ENCODE assay signal across 26 mouse cellular contexts in genomic region chr13:98669296-98669695, GRCm38 (mm10). TPM values are rescaled to one million over a fixed set of nuclear protein-coding genes. Genes with fewer than 3 reads are reported as not detected.
DNase-seq lines count a peak whose midpoint lies in the region; ATAC-seq and TF ChIP-seq lines count a peak whose summit lies in the region.
"Had no signal": no experiment of that assay in that cellular context is flagged by ENCODE, and none has a peak within 500 bp of the region (broad histone marks: within the 10 kb centered on the region; RNA-seq: fewer than 3 reads in every experiment).

No protein-coding gene starts in this region.

- no peaks in the 10 kb centered on the region for H3K4me1 ChIP-seq in forebrain, embryonic 11.5 days (replicated peaks; ENCODE audit: control insufficient read depth, insufficient read depth, low read length)
- H3K4me1 ChIP-seq in forebrain, postnatal 0 days (ENCODE audit: insufficient read depth): no peaks in the 10 kb centered on the region
- H3K4me1 ChIP-seq in heart, embryonic 10.5 days: peaks cover 14% of the 10 kb centered on the region
- 0 out of 2 replicates have a peak, but pooled peaks cover 8% of the 10 kb centered on the region for H3K4me1 ChIP-seq in heart, embryonic 12.5 days (replicated peaks)
- 0 out of 2 replicates have a peak, but pooled peaks cover 3% of the 10 kb centered on the region for H3K4me1 ChIP-seq in intestine, embryonic 14.5 days (replicated peaks; ENCODE audit: control insufficient read depth, insufficient read depth, low read length)
- no peaks in the 10 kb centered on the region for H3K4me1 ChIP-seq in intestine, embryonic 15.5 days (replicated peaks)

- no peaks in the 10 kb centered on the region for H3K9me3 ChIP-seq in forebrain, embryonic 11.5 days (ENCODE audit: control insufficient read depth, low read length)
- no peaks in the 10 kb centered on the region for H3K9me3 ChIP-seq in forebrain, postnatal 0 days (ENCODE audit: low read length)
- H3K9me3 ChIP-seq in heart, embryonic 10.5 days: no peaks in the 10 kb centered on the region
- H3K9me3 ChIP-seq in heart, embryonic 12.5 days (replicated peaks): 0 out of 2 replicates have a peak, but pooled peaks cover 3% of the 10 kb centered on the region
- H3K9me3 ChIP-seq in intestine, embryonic 14.5 days (ENCODE audit: control insufficient read depth, low read length): no peaks in the 10 kb centered on the region
- no peaks in the 10 kb centered on the region for H3K9me3 ChIP-seq in intestine, embryonic 15.5 days
- H3K9me3 ChIP-seq: G1E had no signal

- ATAC-seq in forebrain, embryonic 11.5 days (replicated peaks; ENCODE audit: low FRiP score): no peak
- ATAC-seq in forebrain, postnatal 0 days: no peak
- no peak for ATAC-seq in heart, embryonic 12.5 days (ENCODE audit: insufficient number of reproducible peaks, low FRiP score)
- no peak for ATAC-seq in intestine, embryonic 14.5 days (replicated peaks; ENCODE audit: low FRiP score, low TSS enrichment, low read depth)
- no peak for ATAC-seq in intestine, embryonic 15.5 days
- ATAC-seq: activated CD4-positive, CD25-positive, alpha-beta regulatory T cell, adult 4 months; CD4-positive, CD25-positive, alpha-beta regulatory T cell, adult 4 months; Patski had no signal

- H3K4me2 ChIP-seq in forebrain, embryonic 11.5 days (ENCODE audit: low read depth, low read length, severe bottlenecking): no peak overlapping the region
- H3K4me2 ChIP-seq in forebrain, postnatal 0 days (ENCODE audit: low read depth): no peak overlapping the region
- no peak overlapping the region for H3K4me2 ChIP-seq in heart, embryonic 12.5 days
- no peak overlapping the region for H3K4me2 ChIP-seq in intestine, embryonic 14.5 days (ENCODE audit: low read length)
- no peak overlapping the region for H3K4me2 ChIP-seq in intestine, embryonic 15.5 days (replicated peaks)

- H3K4me3 ChIP-seq in forebrain, embryonic 11.5 days (ENCODE audit: low read depth, low read length): no peak overlapping the region
- no peak overlapping the region for H3K4me3 ChIP-seq in forebrain, postnatal 0 days (ENCODE audit: low read depth, low read length)
- H3K4me3 ChIP-seq in heart, embryonic 10.5 days: no peak overlapping the region
- H3K4me3 ChIP-seq in heart, embryonic 12.5 days: no peak overlapping the region
- no peak overlapping the region for H3K4me3 ChIP-seq in intestine, embryonic 14.5 days (ENCODE audit: low read depth, low read length)
- H3K4me3 ChIP-seq in intestine, embryonic 15.5 days (replicated peaks): no peak overlapping the region

- peak; percentile 40 for DNase-seq in forebrain, embryonic 11.5 days (ENCODE audit: low spot score)
- DNase-seq in forebrain, postnatal 0 days: no peak
- DNase-seq in heart, adult 11 months: peak; percentile 54
- DNase-seq in heart, postnatal 36 days: no peak
- DNase-seq in heart, embryonic 10.5 days (ENCODE audit: low spot score): peak; percentile 58
- DNase-seq in intestine, embryonic 14.5 days (ENCODE audit: low spot score): peak; percentile 39
- DNase-seq: adrenal gland, adult 2 months; adrenal gland, adult 8-10 months; adrenal gland, postnatal 10 days; adrenal gland, postnatal 14 days; adrenal gland, postnatal 25 days; adrenal gland, postnatal 36 days; B cell, adult 2 months; cerebellum, adult 11 months; cerebellum, adult 11-12 months had no signal

- no peak overlapping the region for H3K9ac ChIP-seq in forebrain, embryonic 11.5 days (ENCODE audit: low read length)
- H3K9ac ChIP-seq in forebrain, postnatal 0 days: no peak overlapping the region
- no peak overlapping the region for H3K9ac ChIP-seq in heart, embryonic 12.5 days
- H3K9ac ChIP-seq in intestine, embryonic 14.5 days (ENCODE audit: low read length): no peak overlapping the region
- no peak overlapping the region for H3K9ac ChIP-seq in intestine, embryonic 15.5 days

- H3K36me3 ChIP-seq in forebrain, embryonic 11.5 days (ENCODE audit: control insufficient read depth, insufficient read depth, low read length): no peaks in the 10 kb centered on the region
- H3K36me3 ChIP-seq in forebrain, postnatal 0 days (ENCODE audit: insufficient read depth): no peaks in the 10 kb centered on the region
- no peaks in the 10 kb centered on the region for H3K36me3 ChIP-seq in heart, embryonic 10.5 days
- no peaks in the 10 kb centered on the region for H3K36me3 ChIP-seq in heart, embryonic 12.5 days
- no peaks in the 10 kb centered on the region for H3K36me3 ChIP-seq in intestine, embryonic 14.5 days (ENCODE audit: control insufficient read depth, insufficient read depth, low read length)
- no peaks in the 10 kb centered on the region for H3K36me3 ChIP-seq in intestine, embryonic 15.5 days
- H3K36me3 ChIP-seq: G1E had no signal

- no peak overlapping the region for H3K27ac ChIP-seq in forebrain, embryonic 11.5 days (ENCODE audit: low read depth, low read length)
- H3K27ac ChIP-seq in forebrain, postnatal 0 days (ENCODE audit: low read depth, low read length): no peak overlapping the region
- no peak overlapping the region for H3K27ac ChIP-seq in heart, embryonic 10.5 days
- no peak overlapping the region for H3K27ac ChIP-seq in heart, embryonic 12.5 days (ENCODE audit: poor library complexity, severe bottlenecking)
- no peak overlapping the region for H3K27ac ChIP-seq in intestine, embryonic 14.5 days (ENCODE audit: low read depth)
- H3K27ac ChIP-seq in intestine, embryonic 15.5 days: no peak overlapping the region

- intact Hi-C loops in heart, postnatal 36 days (cut with DNase I): no loop called here

- no peak for TF ChIP-seq CTCF in forebrain, postnatal 0 days (IDR thresholded peaks at IDR 0.05; ENCODE audit: low read depth)

- 64% methylated on average over 3 of the region's 3 CpGs for WGBS in forebrain, embryonic 11.5 days
- WGBS in forebrain, postnatal 0 days: 71% methylated on average over 3 of the region's 3 CpGs
- 60% methylated on average over 3 of the region's 3 CpGs for WGBS in heart, embryonic 10.5 days
- WGBS in heart, embryonic 12.5 days: 57% methylated on average over 3 of the region's 3 CpGs
- WGBS in intestine, embryonic 14.5 days: 81% methylated on average over 3 of the region's 3 CpGs
- 77% methylated on average over 3 of the region's 3 CpGs for WGBS in intestine, embryonic 15.5 days

- no peaks in the 10 kb centered on the region for H3K27me3 ChIP-seq in forebrain, embryonic 11.5 days (ENCODE audit: control insufficient read depth, insufficient read depth, low read length)
- H3K27me3 ChIP-seq in forebrain, postnatal 0 days (ENCODE audit: insufficient read depth, low read length): no peaks in the 10 kb centered on the region
- no peaks in the 10 kb centered on the region for H3K27me3 ChIP-seq in heart, embryonic 10.5 days (ENCODE audit: insufficient read depth, poor library complexity, severe bottlenecking)
- no peaks in the 10 kb centered on the region for H3K27me3 ChIP-seq in heart, embryonic 12.5 days (replicated peaks)
- no peaks in the 10 kb centered on the region for H3K27me3 ChIP-seq in intestine, embryonic 14.5 days (replicated peaks; ENCODE audit: control insufficient read depth, insufficient read depth, low read length)
- no peaks in the 10 kb centered on the region for H3K27me3 ChIP-seq in intestine, embryonic 15.5 days (replicated peaks)
- H3K27me3 ChIP-seq: CH12.LX, Patski had no signal

RNA-seq across cellular contexts. Expression of gene Tmem171, which starts 25.3 kb away (rescaled TPM):
- polyA plus RNA-seq in forebrain, embryonic 11.5 days (2014; fragmentation: Nextera tagmentation; extraction: Ambion mirVana): not detected in 2 replicates
- total RNA-seq in forebrain, postnatal 0 days (2014; rRNA removed): not detected in 2 replicates
- 0.28 TPM in 1 of 2 replicates, not detected in the other for polyA plus RNA-seq in forebrain, postnatal 0 days (2015; fragmentation: Nextera tagmentation; extraction: Ambion mirVana)
- total RNA-seq in heart, postnatal 36 days (2021): 1 to 10 TPM; 2.7 to 8.2 TPM
- 0.73 and 1.0 TPM in 2 replicates for polyA plus RNA-seq in heart, embryonic 10.5 days (2016; fragmentation: Nextera tagmentation; extraction: Ambion mirVana)
- polyA plus RNA-seq in heart, embryonic 12.5 days (2016; fragmentation: Nextera tagmentation; extraction: Ambion mirVana): 0.93 and 1.4 TPM in 2 replicates
- polyA plus RNA-seq in intestine, embryonic 14.5 days (2014; fragmentation: Nextera tagmentation; extraction: Ambion mirVana): 18.1 and 19.7 TPM in 2 replicates
- polyA plus RNA-seq in intestine, embryonic 15.5 days (2015; fragmentation: Nextera tagmentation; extraction: Ambion mirVana): 28.9 and 31.8 TPM in 2 replicates
- total RNA-seq: adrenal gland, postnatal 25 days; CH12.LX; ES-E14; MEL had no signal
- polyA plus RNA-seq: brain, embryonic 14.5 days; CD4-positive, CD25-positive, alpha-beta regulatory T cell, adult 4 months; G1E had no signal

RNA-seq across cellular contexts. Expression of gene Tmem174, which starts 32.1 kb away (rescaled TPM):
- not detected in 2 replicates for polyA plus RNA-seq in forebrain, embryonic 11.5 days (2014; fragmentation: Nextera tagmentation; extraction: Ambion mirVana)
- total RNA-seq in forebrain, postnatal 0 days (2014; rRNA removed): 0.10 TPM in 1 of 2 replicates, not detected in the other
- not detected in 2 replicates for polyA plus RNA-seq in forebrain, postnatal 0 days (2015; fragmentation: Nextera tagmentation; extraction: Ambion mirVana)
- total RNA-seq in heart, postnatal 36 days (2021): not detected
- polyA plus RNA-seq in heart, embryonic 10.5 days (2016; fragmentation: Nextera tagmentation; extraction: Ambion mirVana): 0.05 TPM in 1 of 2 replicates, not detected in the other
- polyA plus RNA-seq in heart, embryonic 12.5 days (2016; fragmentation: Nextera tagmentation; extraction: Ambion mirVana): not detected in 2 replicates
- polyA plus RNA-seq in intestine, embryonic 14.5 days (2014; fragmentation: Nextera tagmentation; extraction: Ambion mirVana): 0.15 and 0.20 TPM in 2 replicates
- polyA plus RNA-seq in intestine, embryonic 15.5 days (2015; fragmentation: Nextera tagmentation; extraction: Ambion mirVana): 0.06 and 0.09 TPM in 2 replicates
- total RNA-seq: adrenal gland, adult 2 months; adrenal gland, adult 8-10 months; adrenal gland, postnatal 10 days; adrenal gland, postnatal 14 days; adrenal gland, postnatal 25 days; adrenal gland, postnatal 36 days; CH12.LX; ES-E14; MEL had no signal
- polyA plus RNA-seq: activated CD4-positive, CD25-positive, alpha-beta regulatory T cell, adult 4 months; adrenal gland, adult 2 months; brain, embryonic 14.5 days; C2C12; CD4-positive, CD25-positive, alpha-beta regulatory T cell, adult 4 months; G1E; Patski had no signal

Comparison
In these comparisons a context has a peak if more than half of its experiments do, and no peak if none do; other contexts are left out.
1. DNase-seq: peak in forebrain, embryonic 11.5 days (single experiment), heart, adult 11 months (single experiment), heart, embryonic 10.5 days (single experiment) and intestine, embryonic 14.5 days (single experiment); none in forebrain, postnatal 0 days (single experiment) and heart, postnatal 36 days (0 of 2).